Mouse (Mus musculus) CD8-positive naive resting alpha-beta T cell, adult 2 months (primary cell): ENCODE results near the gene Asb6.

Source experiments
- DNase-seq, 2 experiments: peaks; one replicate each; pipeline ENCODE4 v3.0.0; 2022; ENCODE audit warnings: low read depth in 2 of 2, low spot score in 2 of 2

The Asb6 gene

GRCm38 (mm10) chr2:30830283-30830795, at the start of gene Asb6:
TSS of gene Asb6 (minus strand) at chr2:30830333.
- DNase-seq: no peak

GRCm38 (mm10) chr2:30879481-30879880, 49.3 kb upstream of the Asb6 start:
- no peak for DNase-seq

GRCm38 (mm10) chr2:30875621-30876432, 45.7 kb upstream of the Asb6 start:
- DNase-seq: no peak

- DNase-seq: no peak
These were observed 45.0 kb upstream of the Asb6 start for GRCm38 (mm10) chr2:30875096-30875495.

GRCm38 (mm10) chr2:30874445-30874844, 44.3 kb upstream of the Asb6 start:
- no peak for DNase-seq

- DNase-seq: no peak
These were observed 42.5 kb upstream of the Asb6 start for GRCm38 (mm10) chr2:30872669-30873068.

GRCm38 (mm10) chr2:30870863-30871262, 40.7 kb upstream of the Asb6 start:
- DNase-seq: no peak

GRCm38 (mm10) chr2:30865426-30865825, 35.3 kb upstream of the Asb6 start:
- DNase-seq: no peak

- DNase-seq: no peak
These were observed 34.8 kb upstream of the Asb6 start for GRCm38 (mm10) chr2:30864968-30865381.

- no peak for DNase-seq
These were observed 33.4 kb upstream of the Asb6 start for GRCm38 (mm10) chr2:30863574-30863973.

- DNase-seq: no peak
These were observed 31.9 kb upstream of the Asb6 start for GRCm38 (mm10) chr2:30862081-30862480.

GRCm38 (mm10) chr2:30859782-30860181, 29.6 kb upstream of the Asb6 start:
- no peak for DNase-seq

GRCm38 (mm10) chr2:30857076-30857475, 26.9 kb upstream of the Asb6 start:
- DNase-seq: no peak

- DNase-seq: no peak
These were observed 22.7 kb upstream of the Asb6 start for GRCm38 (mm10) chr2:30852771-30853313.

GRCm38 (mm10) chr2:30850581-30850980, 20.4 kb upstream of the Asb6 start:
- no peak for DNase-seq

GRCm38 (mm10) chr2:30848184-30848583, 18.1 kb upstream of the Asb6 start:
- DNase-seq: no peak

- DNase-seq: no peak
These were observed 16.6 kb upstream of the Asb6 start for GRCm38 (mm10) chr2:30846723-30847122.

- no peak for DNase-seq
These were observed 16.1 kb upstream of the Asb6 start for GRCm38 (mm10) chr2:30846236-30846635.

GRCm38 (mm10) chr2:30845152-30846070, 15.3 kb upstream of the Asb6 start:
- DNase-seq: no peak

GRCm38 (mm10) chr2:30842615-30843014, 12.5 kb upstream of the Asb6 start:
- no peak for DNase-seq

GRCm38 (mm10) chr2:30836238-30836990, 6.3 kb upstream of the Asb6 start:
- no peak for DNase-seq
